In genomic region chr11:69061255-69061912, GRCm38 (mm10) we compare ENCODE assay signal across 7 mouse cellular contexts. TPM values are rescaled to one million over a fixed set of nuclear protein-coding genes. Genes with fewer than 3 reads are reported as not detected.
DNase-seq lines count a peak whose midpoint lies in the region; ATAC-seq and TF ChIP-seq lines count a peak whose summit lies in the region.

No protein-coding gene starts in this region.

- H3K36me3 ChIP-seq in megakaryocyte, embryonic 14.5 days (replicated peaks; ENCODE audit: low read length) = peaks cover 4% of the 10 kb centered on the region
- no peaks in the 10 kb centered on the region for H3K36me3 ChIP-seq in intestine, postnatal 0 days (ENCODE audit: control insufficient read depth, insufficient read depth)
- H3K36me3 ChIP-seq in neural tube, embryonic 13.5 days = no peaks in the 10 kb centered on the region

- H3K4me2 ChIP-seq in intestine, postnatal 0 days (replicated peaks; ENCODE audit: low read depth) = peak overlapping the region; percentile 95
- peak overlapping the region; percentile 91 for H3K4me2 ChIP-seq in neural tube, embryonic 13.5 days

- no peaks in the 10 kb centered on the region for H3K9me3 ChIP-seq in megakaryocyte, embryonic 14.5 days
- H3K9me3 ChIP-seq in intestine, postnatal 0 days (ENCODE audit: control insufficient read depth) = no peaks in the 10 kb centered on the region
- H3K9me3 ChIP-seq in neural tube, embryonic 13.5 days = no peaks in the 10 kb centered on the region

- 23% methylated on average over 17 of the region's 17 CpGs for WGBS in intestine, postnatal 0 days
- WGBS in neural tube, embryonic 13.5 days = 7% methylated on average over 17 of the region's 17 CpGs

- peak overlapping the region; percentile 93 for H3K4me3 ChIP-seq in megakaryocyte, embryonic 14.5 days (replicated peaks)
- peak overlapping the region; percentile 95 for H3K4me3 ChIP-seq in embryonic fibroblast, embryonic 13.5 days (ENCODE audit: insufficient read depth, low read length)
- H3K4me3 ChIP-seq in intestine, postnatal 0 days (ENCODE audit: low read depth, low read length) = peak overlapping the region; percentile 80
- H3K4me3 ChIP-seq in neural tube, embryonic 13.5 days = peak overlapping the region; percentile 81

- no peak for DNase-seq in gastrocnemius, postnatal 25 days
- DNase-seq in frontal cortex, postnatal 36 days (ENCODE audit: low spot score in 2 of 2) = no peak

- no peak for TF ChIP-seq POLR2A in embryonic fibroblast, embryonic 13.5 days (IDR thresholded peaks at IDR 0.05; ENCODE audit: low read depth, low read length)

- no peak for TF ChIP-seq CTCF in embryonic fibroblast, embryonic 13.5 days (IDR thresholded peaks at IDR 0.05; ENCODE audit: borderline replicate concordance, insufficient read depth, low read length)
- TF ChIP-seq CTCF in intestine, postnatal 0 days (IDR thresholded peaks at IDR 0.05; ENCODE audit: low read depth) = no peak

- no peak overlapping the region for H3K27ac ChIP-seq in embryonic fibroblast, embryonic 13.5 days (ENCODE audit: insufficient read depth, low read length)
- H3K27ac ChIP-seq in intestine, postnatal 0 days (ENCODE audit: low read depth, low read length) = no peak overlapping the region
- no peak overlapping the region for H3K27ac ChIP-seq in neural tube, embryonic 13.5 days (replicated peaks)

- H3K9ac ChIP-seq in intestine, postnatal 0 days (ENCODE audit: low read depth, low read length) = peak overlapping the region; percentile 83
- H3K9ac ChIP-seq in neural tube, embryonic 13.5 days = peak overlapping the region; percentile 90

- no peaks in the 10 kb centered on the region for H3K27me3 ChIP-seq in megakaryocyte, embryonic 14.5 days (replicated peaks)
- no peaks in the 10 kb centered on the region for H3K27me3 ChIP-seq in intestine, postnatal 0 days (replicated peaks; ENCODE audit: control insufficient read depth, insufficient read depth, low read length)
- peaks cover 4% of the 10 kb centered on the region; the same call in 1 of the 2 replicates for H3K27me3 ChIP-seq in neural tube, embryonic 13.5 days

- ATAC-seq in megakaryocyte, adult 5-6 weeks (ENCODE audit: poor library complexity, severe bottlenecking) = no peak
- ATAC-seq in intestine, postnatal 0 days = no peak
- no peak for ATAC-seq in neural tube, embryonic 13.5 days (ENCODE audit: low read depth)

- peaks cover 49% of the 10 kb centered on the region for H3K4me1 ChIP-seq in megakaryocyte, embryonic 14.5 days
- H3K4me1 ChIP-seq in embryonic fibroblast, embryonic 13.5 days (ENCODE audit: control insufficient read depth, insufficient read depth, low read length) = peaks cover under 1% of the 10 kb centered on the region; the same call in 1 of the 2 replicates
- 0 out of 2 replicates have a peak, but pooled peaks cover 7% of the 10 kb centered on the region for H3K4me1 ChIP-seq in intestine, postnatal 0 days (replicated peaks; ENCODE audit: control insufficient read depth, insufficient read depth, low read length)
- H3K4me1 ChIP-seq in neural tube, embryonic 13.5 days (replicated peaks) = peaks cover 48% of the 10 kb centered on the region

RNA-seq across cellular contexts. Expression of gene Borcs6, which starts 1.9 kb away (rescaled TPM):
- 60.9 and 88.1 TPM in 2 replicates for polyA plus RNA-seq in megakaryocyte, embryonic 14.5 days (2012; ENCODE audit: insufficient read depth, low replicate concordance)
- total RNA-seq in megakaryocyte, adult 5-6 weeks (2015) = 18.8 and 20.5 TPM in 2 replicates
- 17.7 and 20.2 TPM in 2 replicates for total RNA-seq in megakaryocyte, adult 5-6 weeks (2017)
- 9.7 and 11.2 TPM in 2 replicates for polyA plus RNA-seq in embryonic fibroblast, embryonic 13.5 days (2011; ENCODE audit: insufficient read length, low read depth, missing spikeins)
- polyA plus RNA-seq in intestine, postnatal 0 days (2015; fragmentation: Nextera tagmentation; extraction: Ambion mirVana) = 13.4 and 13.8 TPM in 2 replicates
- polyA plus RNA-seq in neural tube, embryonic 13.5 days (2015; fragmentation: Nextera tagmentation; extraction: Ambion mirVana) = 14.7 and 16.8 TPM in 2 replicates
- 10 to 100 TPM; 15.5 to 15.9 TPM for total RNA-seq in gastrocnemius, postnatal 25 days (2021)

RNA-seq across cellular contexts. Expression of gene Tmem107, which starts 9.2 kb away (rescaled TPM):
- 40.2 and 62.0 TPM in 2 replicates for polyA plus RNA-seq in megakaryocyte, embryonic 14.5 days (2012; ENCODE audit: insufficient read depth, low replicate concordance)
- 13.2 and 15.7 TPM in 2 replicates for total RNA-seq in megakaryocyte, adult 5-6 weeks (2015)
- 11.4 and 26.6 TPM in 2 replicates for total RNA-seq in megakaryocyte, adult 5-6 weeks (2017)
- 14.0 and 17.6 TPM in 2 replicates for polyA plus RNA-seq in embryonic fibroblast, embryonic 13.5 days (2011; ENCODE audit: insufficient read length, low read depth, missing spikeins)
- 14.5 TPM in 2 replicates for polyA plus RNA-seq in intestine, postnatal 0 days (2015; fragmentation: Nextera tagmentation; extraction: Ambion mirVana)
- 28.4 and 29.2 TPM in 2 replicates for polyA plus RNA-seq in neural tube, embryonic 13.5 days (2015; fragmentation: Nextera tagmentation; extraction: Ambion mirVana)
- total RNA-seq in gastrocnemius, postnatal 25 days (2021) = 1 to 10 TPM; 3.9 to 4.1 TPM

RNA-seq across cellular contexts. Expression of gene Aurkb, which starts 15.9 kb away (rescaled TPM):
- 41.3 and 65.2 TPM in 2 replicates for polyA plus RNA-seq in megakaryocyte, embryonic 14.5 days (2012; ENCODE audit: insufficient read depth, low replicate concordance)
- 105 and 116 TPM in 2 replicates for total RNA-seq in megakaryocyte, adult 5-6 weeks (2015)
- total RNA-seq in megakaryocyte, adult 5-6 weeks (2017) = 116 and 125 TPM in 2 replicates
- 31.5 and 44.0 TPM in 2 replicates for polyA plus RNA-seq in embryonic fibroblast, embryonic 13.5 days (2011; ENCODE audit: insufficient read length, low read depth, missing spikeins)
- 24.3 and 26.2 TPM in 2 replicates for polyA plus RNA-seq in intestine, postnatal 0 days (2015; fragmentation: Nextera tagmentation; extraction: Ambion mirVana)
- 22.7 and 33.0 TPM in 2 replicates for polyA plus RNA-seq in neural tube, embryonic 13.5 days (2015; fragmentation: Nextera tagmentation; extraction: Ambion mirVana)
- under 1 TPM; 0.54 to 0.88 TPM for total RNA-seq in gastrocnemius, postnatal 25 days (2021)

RNA-seq across cellular contexts. Expression of gene Vamp2, which starts 26.9 kb away (rescaled TPM):
- 61.5 and 159 TPM in 2 replicates for polyA plus RNA-seq in megakaryocyte, embryonic 14.5 days (2012; ENCODE audit: insufficient read depth, low replicate concordance)
- total RNA-seq in megakaryocyte, adult 5-6 weeks (2015) = 53.9 and 66.6 TPM in 2 replicates
- 11.2 and 21.8 TPM in 2 replicates for total RNA-seq in megakaryocyte, adult 5-6 weeks (2017)
- polyA plus RNA-seq in embryonic fibroblast, embryonic 13.5 days (2011; ENCODE audit: insufficient read length, low read depth, missing spikeins) = 51.1 and 58.3 TPM in 2 replicates
- polyA plus RNA-seq in intestine, postnatal 0 days (2015; fragmentation: Nextera tagmentation; extraction: Ambion mirVana) = 45.3 and 50.3 TPM in 2 replicates
- 268 and 282 TPM in 2 replicates for polyA plus RNA-seq in neural tube, embryonic 13.5 days (2015; fragmentation: Nextera tagmentation; extraction: Ambion mirVana)
- total RNA-seq in gastrocnemius, postnatal 25 days (2021) = 10 to 100 TPM; 34.9 to 35.2 TPM

RNA-seq across cellular contexts. Expression of gene Per1, which starts 33.6 kb away (rescaled TPM):
- polyA plus RNA-seq in megakaryocyte, embryonic 14.5 days (2012; ENCODE audit: insufficient read depth, low replicate concordance) = 42.3 and 83.5 TPM in 2 replicates
- total RNA-seq in megakaryocyte, adult 5-6 weeks (2015) = 6.7 and 12.5 TPM in 2 replicates
- total RNA-seq in megakaryocyte, adult 5-6 weeks (2017) = 7.9 and 8.5 TPM in 2 replicates
- polyA plus RNA-seq in embryonic fibroblast, embryonic 13.5 days (2011; ENCODE audit: insufficient read length, low read depth, missing spikeins) = 23.1 and 30.9 TPM in 2 replicates
- 7.2 and 11.3 TPM in 2 replicates for polyA plus RNA-seq in intestine, postnatal 0 days (2015; fragmentation: Nextera tagmentation; extraction: Ambion mirVana)
- 8.0 and 8.4 TPM in 2 replicates for polyA plus RNA-seq in neural tube, embryonic 13.5 days (2015; fragmentation: Nextera tagmentation; extraction: Ambion mirVana)
- 10 to 100 TPM; 21.0 to 50.8 TPM for total RNA-seq in gastrocnemius, postnatal 25 days (2021)
